Mouse (Mus musculus) urinary bladder, postnatal 14 days (tissue): ENCODE data around the gene Cep41.

Source experiments
- DNase-seq: peaks from one replicate; pipeline ENCODE4 v3.0.0; 2021; ENCODE audit warnings: low spot score

Cep41 gene

GRCm38 (mm10) chr6:30673764-30674561 is 19.6 kb downstream of the Cep41 start:
- peak; percentile 26 for DNase-seq

- no peak for DNase-seq
These were observed 21.9 kb downstream of the Cep41 start for GRCm38 (mm10) chr6:30671696-30672095.

- DNase-seq = no peak
These were observed 26.0 kb downstream of the Cep41 start for GRCm38 (mm10) chr6:30667585-30667984.

GRCm38 (mm10) chr6:30666043-30666442 is 27.5 kb downstream of the Cep41 start:
- DNase-seq = no peak

- no peak for DNase-seq
These were observed 28.3 kb downstream of the Cep41 start for GRCm38 (mm10) chr6:30665296-30665695.

- DNase-seq = no peak
These were observed 28.8 kb downstream of the Cep41 start for GRCm38 (mm10) chr6:30664776-30665175.

GRCm38 (mm10) chr6:30658619-30659018 is 34.9 kb downstream of the Cep41 start:
- no peak for DNase-seq

- DNase-seq = no peak
These were observed 36.3 kb downstream of the Cep41 start for GRCm38 (mm10) chr6:30657279-30657678.

GRCm38 (mm10) chr6:30654932-30655331 is 38.6 kb downstream of the Cep41 start:
- DNase-seq = no peak

GRCm38 (mm10) chr6:30654402-30654859 is 39.1 kb downstream of the Cep41 start:
- DNase-seq = no peak

GRCm38 (mm10) chr6:30653518-30653917 is 40.0 kb downstream of the Cep41 start:
- no peak for DNase-seq

GRCm38 (mm10) chr6:30652425-30653188 is 40.9 kb downstream of the Cep41 start:
- DNase-seq = no peak

- no peak for DNase-seq
These were observed 43.8 kb downstream of the Cep41 start for GRCm38 (mm10) chr6:30649651-30650296.

- DNase-seq = no peak
These were observed 48.2 kb downstream of the Cep41 start for GRCm38 (mm10) chr6:30645379-30645778.

- DNase-seq = no peak
These were observed 49.1 kb downstream of the Cep41 start for GRCm38 (mm10) chr6:30644462-30644861.

- DNase-seq = no peak
These were observed 49.7 kb downstream of the Cep41 start for GRCm38 (mm10) chr6:30643694-30644460.

GRCm38 (mm10) chr6:30638674-30639268 is 54.8 kb downstream of the Cep41 start, which contains the start of gene Cpa1:
Gene Cpa1 (plus strand): TSS chr6:30639218.
- DNase-seq = no peak

- no peak for DNase-seq
These were observed 57.2 kb downstream of the Cep41 start for GRCm38 (mm10) chr6:30636186-30636842.

- no peak for DNase-seq
These were observed 58.1 kb downstream of the Cep41 start for GRCm38 (mm10) chr6:30635361-30635862.

- DNase-seq = no peak
These were observed 63.6 kb downstream of the Cep41 start for GRCm38 (mm10) chr6:30629989-30630388.

GRCm38 (mm10) chr6:30628152-30628551 is 65.4 kb downstream of the Cep41 start:
- no peak for DNase-seq
